Mouse (Mus musculus): ENCODE data around the gene Isyna1. TPM values are rescaled to one million over a fixed set of nuclear protein-coding genes. Genes with fewer than 3 reads are reported as not detected.

The Isyna1 gene
- 59.0 and 75.1 TPM in 2 replicates for polyA plus RNA-seq (2014; fragmentation: Nextera tagmentation; extraction: Ambion mirVana)

- under 1% methylated on average over 40 of the region's 40 CpGs for WGBS
- peaks cover 22% of the 10 kb centered on the region for H3K4me1 ChIP-seq (ENCODE audit: control insufficient read depth, insufficient read depth, low read length)
- DNase-seq (ENCODE audit: low spot score), result peak; percentile 94
- peaks cover 38% of the 10 kb centered on the region for H3K36me3 ChIP-seq (ENCODE audit: control insufficient read depth, insufficient read depth, low read length)
- no peaks in the 10 kb centered on the region for H3K9me3 ChIP-seq (replicated peaks; ENCODE audit: control insufficient read depth, low read length)
- peak within 1 kb of the TSS; percentile 58 for H3K27ac ChIP-seq (ENCODE audit: low read depth, low read length)
- peak within 1 kb of the TSS; percentile 76 for H3K9ac ChIP-seq (ENCODE audit: low read length)
- peak within 1 kb of the TSS; percentile 99 for H3K4me2 ChIP-seq (ENCODE audit: low read length)
- peak within 1 kb of the TSS; percentile 65 for H3K4me3 ChIP-seq (ENCODE audit: low read depth, low read length)
- ATAC-seq, result peak; percentile 82
- H3K27me3 ChIP-seq (replicated peaks; ENCODE audit: control insufficient read depth, insufficient read depth, low read length), result no peaks in the 10 kb centered on the region
Observed at GRCm38 (mm10) chr8:70593961-70594609, at the start of gene Isyna1. Gene Isyna1, plus strand, starts transcription at chr8:70594373.

DNA sequence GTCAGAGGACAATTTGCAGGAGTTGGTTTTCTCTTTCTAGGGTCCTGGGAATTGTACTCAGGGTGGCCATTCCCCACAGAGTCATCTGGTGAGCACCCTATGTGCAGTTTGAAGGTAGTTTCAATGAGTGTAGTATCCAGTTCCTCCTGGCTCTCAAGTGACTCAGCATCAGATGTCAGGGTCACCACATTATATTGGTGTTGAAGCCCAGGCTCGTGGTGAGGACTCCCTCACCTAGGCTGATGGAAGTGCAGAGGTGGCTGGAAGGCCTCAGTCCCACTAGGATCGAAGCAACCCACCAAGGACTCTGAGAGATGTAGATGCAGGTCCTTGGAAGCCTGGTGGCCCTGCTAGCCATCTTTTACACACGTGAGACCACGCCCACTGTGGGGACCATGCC, 47.8 kb upstream of the Isyna1 start:
- DNase-seq (ENCODE audit: low spot score), result no peak
- no peaks in the 10 kb centered on the region for H3K4me1 ChIP-seq (ENCODE audit: control insufficient read depth, insufficient read depth, low read length)
- H3K4me2 ChIP-seq (ENCODE audit: low read length), result no peak overlapping the region
- ATAC-seq, result no peak
- H3K9ac ChIP-seq (ENCODE audit: low read length), result no peak overlapping the region
- 86% methylated on average over 4 of the region's 4 CpGs for WGBS
- no peak overlapping the region for H3K27ac ChIP-seq (ENCODE audit: low read depth, low read length)
- no peak overlapping the region for H3K4me3 ChIP-seq (ENCODE audit: low read depth, low read length)
- no peaks in the 10 kb centered on the region for H3K27me3 ChIP-seq (replicated peaks; ENCODE audit: control insufficient read depth, insufficient read depth, low read length)
- no peaks in the 10 kb centered on the region for H3K9me3 ChIP-seq (replicated peaks; ENCODE audit: control insufficient read depth, low read length)
- H3K36me3 ChIP-seq (ENCODE audit: control insufficient read depth, insufficient read depth, low read length), result no peaks in the 10 kb centered on the region

- WGBS, result 93% methylated on average over 6 of the region's 6 CpGs
- H3K36me3 ChIP-seq (ENCODE audit: control insufficient read depth, insufficient read depth, low read length), result no peaks in the 10 kb centered on the region
- DNase-seq (ENCODE audit: low spot score) (no peak), ATAC-seq (no peak)
- H3K9ac ChIP-seq (ENCODE audit: low read length), result no peak overlapping the region
- H3K4me2 ChIP-seq (ENCODE audit: low read length), result no peak overlapping the region
- H3K9me3 ChIP-seq (replicated peaks; ENCODE audit: control insufficient read depth, low read length), result no peaks in the 10 kb centered on the region
- H3K4me3 ChIP-seq (ENCODE audit: low read depth, low read length), result no peak overlapping the region
- no peaks in the 10 kb centered on the region for H3K4me1 ChIP-seq (ENCODE audit: control insufficient read depth, insufficient read depth, low read length)
- no peaks in the 10 kb centered on the region for H3K27me3 ChIP-seq (replicated peaks; ENCODE audit: control insufficient read depth, insufficient read depth, low read length)
- no peak overlapping the region for H3K27ac ChIP-seq (ENCODE audit: low read depth, low read length)
Observed at GRCm38 (mm10) chr8:70547762-70548161, 46.4 kb upstream of the Isyna1 start.

DNA sequence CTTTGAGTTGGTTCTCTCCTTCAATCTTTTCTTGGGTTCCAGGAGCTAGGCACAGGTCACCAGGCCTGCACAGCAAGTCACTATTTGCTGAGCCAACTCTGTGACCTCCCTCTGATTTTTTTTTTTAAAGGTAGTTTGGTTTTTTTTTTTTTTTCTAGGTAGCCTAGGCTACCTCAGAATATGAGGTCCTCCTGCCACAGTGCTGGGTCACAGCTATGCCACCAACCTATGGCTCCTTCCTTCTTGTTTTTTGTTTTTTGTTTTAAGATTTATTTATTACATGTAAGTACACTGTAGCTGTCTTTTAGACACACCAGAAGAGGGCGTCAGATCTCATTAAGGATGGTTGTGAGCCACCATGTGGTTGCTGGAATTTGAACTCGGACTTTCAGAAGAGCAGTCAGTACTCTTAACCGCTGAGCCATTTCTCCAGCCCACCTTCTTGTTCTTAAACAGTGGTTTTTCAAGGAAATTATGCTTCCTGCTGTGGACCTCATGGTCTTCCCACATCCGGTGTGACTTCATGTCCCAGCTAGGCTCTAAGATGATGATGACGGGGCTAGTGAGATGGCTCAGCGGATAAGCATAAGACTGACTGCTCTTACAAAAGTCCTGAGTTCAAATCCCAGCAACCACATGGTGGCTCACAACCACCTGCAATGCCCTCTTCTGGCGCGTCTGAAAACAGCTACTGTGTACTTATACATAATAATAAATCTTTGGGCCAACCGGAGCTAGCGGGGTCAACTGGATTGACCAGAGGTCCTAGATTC, 44.6 kb upstream of the Isyna1 start:
- no peaks in the 10 kb centered on the region for H3K9me3 ChIP-seq (replicated peaks; ENCODE audit: control insufficient read depth, low read length)
- H3K4me2 ChIP-seq (ENCODE audit: low read length), result no peak overlapping the region
- ATAC-seq, result no peak
- no peaks in the 10 kb centered on the region for H3K27me3 ChIP-seq (replicated peaks; ENCODE audit: control insufficient read depth, insufficient read depth, low read length)
- DNase-seq (ENCODE audit: low spot score), result no peak
- H3K4me3 ChIP-seq (ENCODE audit: low read depth, low read length), result no peak overlapping the region
- no peak overlapping the region for H3K27ac ChIP-seq (ENCODE audit: low read depth, low read length)
- WGBS, result 95% methylated on average over 10 of the region's 10 CpGs
- H3K9ac ChIP-seq (ENCODE audit: low read length), result no peak overlapping the region
- no peaks in the 10 kb centered on the region for H3K36me3 ChIP-seq (ENCODE audit: control insufficient read depth, insufficient read depth, low read length)
- H3K4me1 ChIP-seq (ENCODE audit: control insufficient read depth, insufficient read depth, low read length), result peaks cover 7% of the 10 kb centered on the region; the same call in 1 of the 2 replicates

- ATAC-seq (no peak), DNase-seq (ENCODE audit: low spot score) (no peak)
- H3K4me1 ChIP-seq (ENCODE audit: control insufficient read depth, insufficient read depth, low read length), result peaks cover 7% of the 10 kb centered on the region; the same call in 1 of the 2 replicates
- 82% methylated on average over 3 of the region's 3 CpGs for WGBS
- no peak overlapping the region for H3K4me3 ChIP-seq (ENCODE audit: low read depth, low read length)
- no peaks in the 10 kb centered on the region for H3K27me3 ChIP-seq (replicated peaks; ENCODE audit: control insufficient read depth, insufficient read depth, low read length)
- no peaks in the 10 kb centered on the region for H3K9me3 ChIP-seq (replicated peaks; ENCODE audit: control insufficient read depth, low read length)
- H3K36me3 ChIP-seq (ENCODE audit: control insufficient read depth, insufficient read depth, low read length), result no peaks in the 10 kb centered on the region
- H3K27ac ChIP-seq (ENCODE audit: low read depth, low read length), result no peak overlapping the region
- no peak overlapping the region for H3K9ac ChIP-seq (ENCODE audit: low read length)
- no peak overlapping the region for H3K4me2 ChIP-seq (ENCODE audit: low read length)
Observed at GRCm38 (mm10) chr8:70551558-70552161, 42.5 kb upstream of the Isyna1 start.

GRCm38 (mm10) chr8:70552836-70553235, 41.3 kb upstream of the Isyna1 start:
- Histone ChIP-seq H3K4me1 (ENCODE audit: control insufficient read depth, insufficient read depth, low read length) (peaks cover 7% of the 10 kb centered on the region; the same call in 1 of the 2 replicates), H3K4me3 (ENCODE audit: low read depth, low read length) (no peak overlapping the region), H3K4me2 (ENCODE audit: low read length) (no peak overlapping the region), H3K9ac (ENCODE audit: low read length) (no peak overlapping the region), H3K9me3 (replicated peaks; ENCODE audit: control insufficient read depth, low read length) (no peaks in the 10 kb centered on the region), H3K27me3 (replicated peaks; ENCODE audit: control insufficient read depth, insufficient read depth, low read length) (no peaks in the 10 kb centered on the region), H3K36me3 (ENCODE audit: control insufficient read depth, insufficient read depth, low read length) (no peaks in the 10 kb centered on the region), H3K27ac (ENCODE audit: low read depth, low read length) (no peak overlapping the region)
- ATAC-seq (no peak), DNase-seq (ENCODE audit: low spot score) (no peak)
- WGBS, result 52% methylated on average over 1 of the region's 1 CpGs

- DNase-seq (ENCODE audit: low spot score), result peak; percentile 33
- Histone ChIP-seq H3K27ac (ENCODE audit: low read depth, low read length) (peak overlapping the region; percentile 39; the same call in 1 of the 2 replicates), H3K36me3 (ENCODE audit: control insufficient read depth, insufficient read depth, low read length) (no peaks in the 10 kb centered on the region), H3K9ac (ENCODE audit: low read length) (no peak overlapping the region), H3K4me3 (ENCODE audit: low read depth, low read length) (no peak overlapping the region), H3K27me3 (replicated peaks; ENCODE audit: control insufficient read depth, insufficient read depth, low read length) (no peaks in the 10 kb centered on the region), H3K4me1 (ENCODE audit: control insufficient read depth, insufficient read depth, low read length) (peaks cover 7% of the 10 kb centered on the region; the same call in 1 of the 2 replicates), H3K4me2 (ENCODE audit: low read length) (no peak overlapping the region), H3K9me3 (replicated peaks; ENCODE audit: control insufficient read depth, low read length) (no peaks in the 10 kb centered on the region)
- ATAC-seq, result no peak
Observed at GRCm38 (mm10) chr8:70553740-70554139, 40.4 kb upstream of the Isyna1 start.

GRCm38 (mm10) chr8:70555079-70555747, 39.0 kb upstream of the Isyna1 start:
- Histone ChIP-seq H3K9me3 (replicated peaks; ENCODE audit: control insufficient read depth, low read length) (no peaks in the 10 kb centered on the region), H3K36me3 (ENCODE audit: control insufficient read depth, insufficient read depth, low read length) (no peaks in the 10 kb centered on the region), H3K27me3 (replicated peaks; ENCODE audit: control insufficient read depth, insufficient read depth, low read length) (no peaks in the 10 kb centered on the region), H3K4me3 (ENCODE audit: low read depth, low read length) (no peak overlapping the region), H3K27ac (ENCODE audit: low read depth, low read length) (no peak overlapping the region), H3K4me1 (ENCODE audit: control insufficient read depth, insufficient read depth, low read length) (peaks cover 7% of the 10 kb centered on the region; the same call in 1 of the 2 replicates), H3K4me2 (ENCODE audit: low read length) (no peak overlapping the region), H3K9ac (ENCODE audit: low read length) (no peak overlapping the region)
- 90% methylated on average over 4 of the region's 4 CpGs for WGBS
- ATAC-seq (no peak), DNase-seq (ENCODE audit: low spot score) (no peak)

Measured in forebrain, embryonic 14.5 days (tissue).